In the genomic region with DNA sequence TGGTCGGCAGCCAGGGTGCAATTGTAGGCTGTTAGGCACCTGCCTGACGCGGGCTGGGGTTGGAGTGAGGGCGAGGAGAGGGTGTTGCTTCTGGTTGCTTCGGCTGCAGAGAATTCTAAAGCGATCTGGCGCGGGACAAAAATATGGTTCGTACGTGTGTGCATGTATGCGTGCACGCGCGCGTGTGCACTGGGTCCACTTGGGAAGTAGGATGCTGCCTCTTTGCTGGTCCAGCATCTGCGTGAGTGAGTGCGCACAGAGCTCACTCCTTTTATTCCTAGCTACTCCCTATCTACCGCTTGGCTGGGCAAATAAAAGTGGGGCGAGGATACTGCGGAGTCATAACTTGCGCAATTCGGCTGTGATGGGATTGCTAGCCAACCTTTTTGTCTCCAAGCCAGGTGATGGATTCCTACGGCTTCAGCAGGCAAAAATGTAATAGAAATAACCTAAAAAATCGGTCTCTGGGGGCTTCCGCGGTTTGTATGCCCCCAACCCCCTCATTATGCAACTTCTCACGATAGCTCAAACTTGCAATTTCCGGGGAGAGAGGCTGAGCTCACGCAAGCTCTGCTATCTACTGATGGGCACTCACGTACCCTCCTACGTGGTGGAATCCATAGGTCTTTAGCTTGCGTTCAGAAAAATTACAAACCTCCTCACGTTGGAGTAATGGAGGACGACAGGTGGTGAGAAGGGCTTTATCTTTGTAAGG, we compare ENCODE assay signal across 8 mouse cellular contexts. TPM values are rescaled to one million over a fixed set of nuclear protein-coding genes. Genes with fewer than 3 reads are reported as not detected.
A peak's percentile ranks its signal among the peaks of the same experiment; 100 is the strongest.
DNase-seq lines count a peak whose midpoint lies in the region; ATAC-seq and TF ChIP-seq lines count a peak whose summit lies in the region.

No protein-coding gene starts in this region.

- no peak for TF ChIP-seq CTCF in hindbrain, postnatal 0 days (IDR thresholded peaks at IDR 0.05; ENCODE audit: low read depth)

- H3K4me2 ChIP-seq in embryonic facial prominence, embryonic 15.5 days (replicated peaks) = peak overlapping the region; percentile 82
- H3K4me2 ChIP-seq in hindbrain, postnatal 0 days (ENCODE audit: low read depth, low read length) = peak overlapping the region; percentile 83
- H3K4me2 ChIP-seq in limb, embryonic 13.5 days (replicated peaks) = peak overlapping the region; percentile 92

- H3K9ac ChIP-seq in embryonic facial prominence, embryonic 15.5 days = no peak overlapping the region; the same call in 1 of the 2 replicates
- H3K9ac ChIP-seq in hindbrain, postnatal 0 days (replicated peaks; ENCODE audit: low read length) = peak overlapping the region; percentile 61
- H3K9ac ChIP-seq in limb, embryonic 13.5 days = peak overlapping the region; percentile 54

- H3K4me3 ChIP-seq in embryonic facial prominence, embryonic 15.5 days (replicated peaks) = peak overlapping the region; percentile 69
- peak overlapping the region; percentile 51 for H3K4me3 ChIP-seq in hindbrain, postnatal 0 days (ENCODE audit: low read length)
- peak overlapping the region; percentile 70 for H3K4me3 ChIP-seq in limb, embryonic 13.5 days

- no peak for ATAC-seq in embryonic facial prominence, embryonic 15.5 days (ENCODE audit: insufficient number of reproducible peaks, low FRiP score, low TSS enrichment, low read depth)
- peak; percentile 58 for ATAC-seq in hindbrain, postnatal 0 days
- no peak for ATAC-seq in limb, embryonic 13.5 days (ENCODE audit: low FRiP score, low read depth)

- WGBS in embryonic facial prominence, embryonic 15.5 days = under 1% methylated on average over 34 of the region's 34 CpGs
- WGBS in hindbrain, postnatal 0 days = under 1% methylated on average over 34 of the region's 34 CpGs
- under 1% methylated on average over 34 of the region's 34 CpGs for WGBS in limb, embryonic 13.5 days

- DNase-seq in adrenal gland, postnatal 10 days = peak; percentile 37
- no peak for DNase-seq in adrenal gland, adult 18-20 months (ENCODE audit: low spot score in 2 of 2)
- DNase-seq in MEL-GATA-1-ER (ENCODE audit: extremely low read depth, low read depth) = peak; percentile 41
- DNase-seq in hindbrain, postnatal 0 days (ENCODE audit: low spot score) = peak; percentile 84
- DNase-seq in retina, embryonic 14.5 days (ENCODE audit: low spot score) = peak; percentile 61
- no peak for DNase-seq in gastrocnemius, postnatal 25 days

- no peaks in the 10 kb centered on the region for H3K9me3 ChIP-seq in embryonic facial prominence, embryonic 15.5 days (replicated peaks)
- H3K9me3 ChIP-seq in hindbrain, postnatal 0 days (ENCODE audit: low read length) = no peaks in the 10 kb centered on the region
- no peaks in the 10 kb centered on the region for H3K9me3 ChIP-seq in limb, embryonic 13.5 days

- H3K27me3 ChIP-seq in embryonic facial prominence, embryonic 15.5 days = no peaks in the 10 kb centered on the region
- H3K27me3 ChIP-seq in hindbrain, postnatal 0 days (ENCODE audit: insufficient read depth, low read length) = no peaks in the 10 kb centered on the region
- H3K27me3 ChIP-seq in limb, embryonic 13.5 days = peaks cover 14% of the 10 kb centered on the region

- no peaks in the 10 kb centered on the region for H3K36me3 ChIP-seq in embryonic facial prominence, embryonic 15.5 days
- no peaks in the 10 kb centered on the region for H3K36me3 ChIP-seq in hindbrain, postnatal 0 days (ENCODE audit: insufficient read depth, low read length)
- H3K36me3 ChIP-seq in limb, embryonic 13.5 days = peaks cover 16% of the 10 kb centered on the region

- H3K27ac ChIP-seq in embryonic facial prominence, embryonic 15.5 days (replicated peaks) = peak overlapping the region; percentile 77
- H3K27ac ChIP-seq in hindbrain, postnatal 0 days = peak overlapping the region; percentile 92
- H3K27ac ChIP-seq in limb, embryonic 13.5 days = peak overlapping the region; percentile 53; the same call in 1 of the 2 replicates

- peaks cover 74% of the 10 kb centered on the region for H3K4me1 ChIP-seq in embryonic facial prominence, embryonic 15.5 days
- H3K4me1 ChIP-seq in hindbrain, postnatal 0 days (ENCODE audit: insufficient read depth, low read length) = peaks cover 16% of the 10 kb centered on the region; the same call in 1 of the 2 replicates
- peaks cover 60% of the 10 kb centered on the region for H3K4me1 ChIP-seq in limb, embryonic 13.5 days

RNA-seq across cellular contexts. Expression of a gene that starts 2.8 kb away (rescaled TPM):
- 100 to 1,000 TPM in 1 of 2 experiments, 10 to 100 TPM in 1; 85.9 to 120 TPM for total RNA-seq in adrenal gland, postnatal 10 days (2021)
- 100 to 1,000 TPM in 1 of 2 experiments, 10 to 100 TPM in 1; 99.0 to 159 TPM for total RNA-seq in adrenal gland, adult 18-20 months (2021)
- 127 and 131 TPM in 2 replicates for polyA plus RNA-seq in embryonic facial prominence, embryonic 15.5 days (2015; fragmentation: Nextera tagmentation; extraction: Ambion mirVana)
- total RNA-seq in hindbrain, postnatal 0 days (2014; rRNA removed) = 127 and 131 TPM in 2 replicates
- polyA plus RNA-seq in hindbrain, postnatal 0 days (2015; fragmentation: Nextera tagmentation; extraction: Ambion mirVana) = 40.0 and 44.6 TPM in 2 replicates
- polyA plus RNA-seq in limb, embryonic 13.5 days (2015; fragmentation: Nextera tagmentation; extraction: Ambion mirVana) = 129 and 140 TPM in 2 replicates
- total RNA-seq in gastrocnemius, postnatal 25 days (2021) = 100 to 1,000 TPM; 161 to 274 TPM

RNA-seq across cellular contexts. Expression of a gene that starts 47.6 kb away (rescaled TPM):
- total RNA-seq in adrenal gland, postnatal 10 days (2021) = 100 to 1,000 TPM; 210 to 501 TPM
- total RNA-seq in adrenal gland, adult 18-20 months (2021) = 1 to 10 TPM; 1.2 to 4.1 TPM
- 728 and 790 TPM in 2 replicates for polyA plus RNA-seq in embryonic facial prominence, embryonic 15.5 days (2015; fragmentation: Nextera tagmentation; extraction: Ambion mirVana)
- total RNA-seq in hindbrain, postnatal 0 days (2014; rRNA removed) = 686 and 698 TPM in 2 replicates
- 470 and 480 TPM in 2 replicates for polyA plus RNA-seq in hindbrain, postnatal 0 days (2015; fragmentation: Nextera tagmentation; extraction: Ambion mirVana)
- 344 and 367 TPM in 2 replicates for polyA plus RNA-seq in limb, embryonic 13.5 days (2015; fragmentation: Nextera tagmentation; extraction: Ambion mirVana)
- 1 to 10 TPM in 1 of 2 experiments, under 1 TPM in 1; 0.38 to 2.8 TPM for total RNA-seq in gastrocnemius, postnatal 25 days (2021)

Comparison
In these comparisons a context has a peak if more than half of its experiments do, and no peak if none do; other contexts are left out.
1. DNase-seq: peak in adrenal gland, postnatal 10 days (single experiment), MEL-GATA-1-ER (single experiment), hindbrain, postnatal 0 days (single experiment) and retina, embryonic 14.5 days (single experiment); none in adrenal gland, adult 18-20 months (0 of 2) and gastrocnemius, postnatal 25 days (single experiment).
2. RNA of a gene that starts 47.6 kb away (total RNA-seq): 686 to 698 TPM in hindbrain, postnatal 0 days and 210 to 501 TPM in adrenal gland, postnatal 10 days; 1.2 to 4.1 TPM in adrenal gland, adult 18-20 months and 0.38 to 2.8 TPM in gastrocnemius, postnatal 25 days; every median in the first group is over 10 times any median in the second.
3. Peak in every context shown above with its lines, with median percentiles within 50 percentile points of each other: H3K27ac ChIP-seq, H3K4me2 ChIP-seq and H3K4me3 ChIP-seq.